Mouse (Mus musculus) hindbrain, postnatal 0 days (tissue): ENCODE data around the gene Slc25a27. TPM values are rescaled to one million over a fixed set of nuclear protein-coding genes. Genes with fewer than 3 reads are reported as not detected.
A peak's percentile ranks its signal among the peaks of the same experiment; 100 is the strongest.

Experiments
- ATAC-seq: fragments of 200-750 bp; cut with Nextera tagmentation; 2 replicates; pipeline ENCODE4 v1.8.0; 2017; ENCODE audit warnings: mild to moderate bottlenecking, moderate TSS enrichment, moderate library complexity
- DNase-seq: peaks from one replicate; pipeline ENCODE4 v3.0.0-alpha.2; 2015; ENCODE audit warnings: low spot score
- H3K27ac ChIP-seq: fragments of 300-500 bp; sonication (generic); 2 replicates; pipeline ENCODE4 v1.5.1; 2014; ENCODE audit warnings: mild to moderate bottlenecking
- H3K27me3 ChIP-seq: fragments of 300-500 bp; sonication (generic); 2 replicates; pipeline ENCODE4 v1.6.1; 2014; ENCODE audit warnings: low read length, mixed read lengths; ENCODE audit not compliant: insufficient read depth
- H3K36me3 ChIP-seq: fragments of 300-500 bp; sonication (generic); 2 replicates; pipeline ENCODE4 v1.6.1; 2014; ENCODE audit warnings: low read length, mixed read lengths; ENCODE audit not compliant: insufficient read depth
- H3K4me1 ChIP-seq: fragments of 300-500 bp; sonication (generic); 2 replicates; pipeline ENCODE4 v1.6.1; 2014; ENCODE audit warnings: antibody characterized with exemption, low read length, mixed read lengths; ENCODE audit not compliant: insufficient read depth
- H3K4me2 ChIP-seq: fragments of 300-500 bp; sonication (generic); 2 replicates; pipeline ENCODE4 v1.6.1; 2014; ENCODE audit warnings: low read depth, mild to moderate bottlenecking, low read length, moderate library complexity, mixed read lengths
- H3K4me3 ChIP-seq: fragments of 300-500 bp; sonication (generic); 2 replicates; pipeline ENCODE4 v1.5.1; 2014; ENCODE audit warnings: low read length
- H3K9ac ChIP-seq: fragments of 300-500 bp; sonication (generic); replicated peaks from 2 replicates; pipeline ENCODE4 v1.6.1; 2014; ENCODE audit warnings: mild to moderate bottlenecking, low read length, moderate library complexity, mixed read lengths
- H3K9me3 ChIP-seq: fragments of 300-500 bp; sonication (generic); 2 replicates; pipeline ENCODE4 v1.6.1; 2016; ENCODE audit warnings: low read length, mixed read lengths
- CTCF ChIP-seq: IDR thresholded peaks from 2 replicates; pipeline ENCODE4 v1.5.1; 2016; ENCODE audit warnings: antibody characterized with exemption, control low read depth, low read depth
- WGBS: fragments of 180-500 bp; shearing (Covaris S2); extraction: QIAGEN DNeasy Blood & Tissue Kit; methylation state at CpG from one replicate; pipeline ENCODE4 v1.1.7; 2014; 5-methylcytosine and 5-hydroxymethylcytosine counted together
- polyA plus RNA-seq: library from polyadenylated mRNA; unstranded; fragments of >200 nt; fragmentation: Nextera tagmentation; extraction: Ambion mirVana; gene quantifications from 2 replicates; pipeline ENCODE4 v1.2.1, GENCODE M21; 2015
- total RNA-seq: library from RNA; depleted of rRNA; stranded (reverse); fragments of >200 nt; gene quantifications from 2 replicates; pipeline ENCODE4 v1.2.3, GENCODE M21; 2014; rRNA removed

The Slc25a27 gene
- total and polyA plus RNA-seq, 2 experiments from 2014 or later: 45.1 to 71.4 TPM

GRCm38 (mm10) chr17:43612221-43612620 is 54.8 kb downstream of the Slc25a27 start:
- H3K4me2 ChIP-seq: no peak overlapping the region
- H3K36me3 ChIP-seq: no peaks in the 10 kb centered on the region
- WGBS: 81% methylated on average over 3 of the region's 3 CpGs

GRCm38 (mm10) chr17:43611586-43611985 is 55.4 kb downstream of the Slc25a27 start:
- DNase-seq (peak; percentile 91), ATAC-seq (peak; percentile 66)
- Histone ChIP-seq H3K9me3 (no peaks in the 10 kb centered on the region), H3K27ac (no peak overlapping the region), H3K4me2 (no peak overlapping the region), H3K4me3 (no peak overlapping the region), H3K27me3 (no peaks in the 10 kb centered on the region), H3K4me1 (no peaks in the 10 kb centered on the region), H3K36me3 (no peaks in the 10 kb centered on the region), H3K9ac (no peak overlapping the region)
- WGBS: 14% methylated on average over 7 of the region's 7 CpGs
- TF ChIP-seq CTCF: peak; percentile 91

More at GRCm38 (mm10) chr17:43612221-43612620, 54.8 kb downstream of the Slc25a27 start:
- no peak for TF ChIP-seq CTCF
- Histone ChIP-seq H3K27me3 (no peaks in the 10 kb centered on the region), H3K9me3 (no peaks in the 10 kb centered on the region), H3K9ac (no peak overlapping the region), H3K4me1 (no peaks in the 10 kb centered on the region), H3K27ac (no peak overlapping the region), H3K4me3 (no peak overlapping the region)
- ATAC-seq: no peak
- no peak for DNase-seq

GRCm38 (mm10) chr17:43606704-43607103 is 60.3 kb downstream of the Slc25a27 start:
- Histone ChIP-seq H3K27me3 (no peaks in the 10 kb centered on the region), H3K4me1 (no peaks in the 10 kb centered on the region), H3K27ac (no peak overlapping the region), H3K36me3 (no peaks in the 10 kb centered on the region), H3K9me3 (no peaks in the 10 kb centered on the region), H3K4me2 (no peak overlapping the region), H3K4me3 (no peak overlapping the region), H3K9ac (no peak overlapping the region)
- peak; percentile 53; the same call in 1 of the 2 replicates for ATAC-seq
- 15% methylated on average over 3 of the region's 3 CpGs for WGBS
- peak; percentile 92 for TF ChIP-seq CTCF
- peak; percentile 73 for DNase-seq

GRCm38 (mm10) chr17:43598706-43599105 is 68.3 kb downstream of the Slc25a27 start:
- no peak for TF ChIP-seq CTCF
- 71% methylated on average over 4 of the region's 4 CpGs for WGBS
- H3K4me1 ChIP-seq: no peaks in the 10 kb centered on the region
- H3K9me3 ChIP-seq: no peaks in the 10 kb centered on the region
- no peak for DNase-seq
- H3K4me3 ChIP-seq: no peak overlapping the region
- no peak overlapping the region for H3K4me2 ChIP-seq
- H3K27me3 ChIP-seq: no peaks in the 10 kb centered on the region
- no peak overlapping the region for H3K27ac ChIP-seq
- no peak for ATAC-seq
- no peaks in the 10 kb centered on the region for H3K36me3 ChIP-seq
- H3K9ac ChIP-seq: no peak overlapping the region

DNA sequence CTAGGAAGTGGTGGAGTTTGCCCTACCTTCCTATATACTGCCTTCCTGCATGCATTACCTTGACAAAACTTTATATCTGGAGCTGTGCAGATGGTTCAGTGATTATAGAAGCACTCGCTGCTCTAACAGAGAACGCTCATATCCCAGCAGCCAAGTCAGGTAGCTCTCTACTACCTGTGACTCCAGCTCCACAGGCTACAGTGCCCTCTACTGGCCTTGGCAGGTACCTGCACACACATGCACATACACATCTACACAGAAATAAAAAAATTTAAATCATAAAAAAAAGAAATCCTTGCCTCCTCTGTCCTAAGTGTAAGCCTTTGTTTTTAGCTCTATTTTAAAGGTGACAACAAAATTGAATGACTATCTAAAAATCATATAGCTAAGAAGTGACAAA is 69.3 kb downstream of the Slc25a27 start:
- no peaks in the 10 kb centered on the region for H3K4me1 ChIP-seq
- no peak overlapping the region for H3K4me2 ChIP-seq
- ATAC-seq (no peak), DNase-seq (no peak)
- no peaks in the 10 kb centered on the region for H3K9me3 ChIP-seq
- no peaks in the 10 kb centered on the region for H3K27me3 ChIP-seq
- H3K4me3 ChIP-seq: no peak overlapping the region
- 98% methylated on average over 2 of the region's 2 CpGs for WGBS
- H3K9ac ChIP-seq: no peak overlapping the region
- no peaks in the 10 kb centered on the region for H3K36me3 ChIP-seq
- peak; percentile 15; the same call in 1 of the 2 replicates for TF ChIP-seq CTCF
- H3K27ac ChIP-seq: no peak overlapping the region

DNA sequence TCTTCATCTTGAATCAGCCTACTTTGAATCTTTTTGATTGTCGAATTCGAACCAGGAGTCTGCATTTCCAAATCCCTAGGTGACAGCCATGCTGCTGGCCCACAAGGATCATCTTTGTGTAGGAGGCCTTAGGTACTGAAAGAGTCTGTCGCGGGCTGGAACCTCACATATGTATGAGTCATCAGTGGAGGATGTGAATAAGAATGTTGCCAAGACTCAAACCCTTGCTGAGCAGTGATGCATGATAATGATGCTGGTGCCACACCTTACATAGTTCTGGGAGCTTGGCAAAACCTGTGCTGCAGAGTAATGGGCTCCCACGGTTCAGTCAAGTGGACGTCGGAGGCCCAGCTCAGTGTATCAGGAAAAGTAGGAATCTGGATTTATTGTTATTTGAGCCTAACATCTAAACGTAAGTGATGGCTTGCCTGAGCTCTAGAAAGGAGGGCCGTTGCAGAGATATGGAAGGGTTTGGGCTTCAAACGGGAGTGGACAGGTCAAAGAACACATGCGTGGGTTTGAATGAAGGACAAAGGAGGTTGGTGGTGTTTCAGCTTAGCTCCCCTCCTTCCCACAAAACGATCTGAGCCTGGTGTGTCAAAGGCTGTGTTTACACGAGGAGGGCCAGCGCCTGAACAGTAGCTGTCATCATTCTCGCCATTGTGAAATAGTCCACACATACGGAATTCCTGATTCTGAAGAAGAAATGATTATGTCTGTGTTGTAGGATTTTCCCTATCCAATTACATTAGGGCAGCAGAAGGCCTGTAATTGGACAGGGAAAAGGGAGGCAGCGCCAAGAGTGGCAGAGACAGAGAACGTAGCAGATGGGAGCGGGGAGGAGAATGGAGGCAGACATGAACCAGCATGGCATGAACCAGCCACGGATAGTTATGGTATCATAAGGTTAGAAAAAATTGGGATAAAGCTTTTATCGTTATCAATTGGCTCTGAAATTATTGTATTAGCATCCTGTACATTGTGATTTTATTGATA is 74.4 kb downstream of the Slc25a27 start:
- no peak overlapping the region for H3K4me3 ChIP-seq
- no peak overlapping the region for H3K9ac ChIP-seq
- no peak overlapping the region for H3K27ac ChIP-seq
- no peak for TF ChIP-seq CTCF
- no peaks in the 10 kb centered on the region for H3K9me3 ChIP-seq
- H3K27me3 ChIP-seq: no peaks in the 10 kb centered on the region
- WGBS: 87% methylated on average over 21 of the region's 21 CpGs
- ATAC-seq (no peak), DNase-seq (no peak)
- no peaks in the 10 kb centered on the region for H3K36me3 ChIP-seq
- no peak overlapping the region for H3K4me2 ChIP-seq
- H3K4me1 ChIP-seq: no peaks in the 10 kb centered on the region

Other genes with a start within 250 kb of the Slc25a27 start
- gene Mep1a, start 164.4 kb downstream of the Slc25a27 start, total RNA-seq: 0.43 TPM in 1 of 2 replicates, not detected in the other
- 0.13 and 0.15 TPM in 2 replicates for gene Mep1a, start 164.4 kb downstream of the Slc25a27 start, polyA plus RNA-seq
- gene Ankrd66, start 123.6 kb downstream of the Slc25a27 start, total RNA-seq: 0.10 TPM in 1 of 2 replicates, not detected in the other
- gene Ankrd66, start 123.6 kb downstream of the Slc25a27 start, polyA plus RNA-seq: 1.2 and 1.9 TPM in 2 replicates
- 114 and 115 TPM in 2 replicates for gene Pla2g7, start 99.1 kb downstream of the Slc25a27 start, total RNA-seq
- 313 and 342 TPM in 2 replicates for gene Pla2g7, start 99.1 kb downstream of the Slc25a27 start, polyA plus RNA-seq
- gene Tdrd6, start 36.9 kb downstream of the Slc25a27 start, total RNA-seq: 1.6 and 3.5 TPM in 2 replicates
- gene Tdrd6, start 36.9 kb downstream of the Slc25a27 start, polyA plus RNA-seq: 0.43 and 0.79 TPM in 2 replicates
- 1.2 and 1.9 TPM in 2 replicates for gene Cyp39a1, start 211 bp upstream of the Slc25a27 start, total RNA-seq
- 13.3 and 16.0 TPM in 2 replicates for gene Cyp39a1, start 211 bp upstream of the Slc25a27 start, polyA plus RNA-seq
- 124 and 132 TPM in 2 replicates for gene Rcan2, start 134.1 kb upstream of the Slc25a27 start, total RNA-seq
- 86.4 and 102 TPM in 2 replicates for gene Rcan2, start 134.1 kb upstream of the Slc25a27 start, polyA plus RNA-seq